Mouse (Mus musculus): ENCODE results near the gene Tuba3a. TPM values are rescaled to one million over a fixed set of nuclear protein-coding genes. Genes with fewer than 3 reads are reported as not detected.

Tuba3a gene
- total RNA-seq, 2 experiments from 2014 or later = not detected

- intact Hi-C loops (cut with DNase I) = no loop called here
- DNase-seq = no peak
Observed at GRCm38 (mm10) chr6:125233816-125234519, 51.9 kb downstream of the Tuba3a start.

DNA sequence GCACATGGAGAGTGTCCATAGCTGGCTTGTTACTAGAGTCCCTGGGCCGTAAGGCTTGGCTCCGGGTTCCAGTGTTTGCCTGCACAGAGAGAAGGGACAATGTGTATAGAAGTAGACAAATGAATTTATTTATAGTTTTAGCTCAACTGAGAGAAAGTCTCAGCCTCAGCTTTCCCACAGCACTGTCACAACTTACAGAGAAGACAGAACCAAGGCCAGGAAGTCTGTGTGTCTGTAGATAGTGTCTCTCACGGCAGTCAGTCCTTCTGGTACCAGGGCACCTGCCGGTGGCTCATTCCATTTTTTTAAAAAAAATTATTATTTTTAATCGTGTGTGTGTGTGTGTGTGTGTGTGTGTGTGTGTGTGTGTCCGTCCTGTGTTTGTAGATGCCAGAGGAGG is 53.3 kb downstream of the Tuba3a start:
- DNase-seq = no peak
- intact Hi-C loops (cut with DNase I) = no loop called here

GRCm38 (mm10) chr6:125232045-125232437 is 53.8 kb downstream of the Tuba3a start:
- DNase-seq = no peak
- intact Hi-C loops (cut with DNase I) = no loop called here

GRCm38 (mm10) chr6:125231117-125232044 is 54.5 kb downstream of the Tuba3a start, which contains the start of gene Tapbpl:
TSS of gene Tapbpl (minus strand) at chr6:125231860.
- peak; percentile 53 for DNase-seq
- intact Hi-C loops (cut with DNase I) = no loop called here

GRCm38 (mm10) chr6:125230571-125230970 is 55.3 kb downstream of the Tuba3a start:
- DNase-seq = no peak
- intact Hi-C loops (cut with DNase I) = no loop called here

Small RNA genes lying within 50 kb of the gene (microRNA-seq; reads per million reads assigned to microRNA genes)
- gene Mir8113 = not detected

Other genes starting within 250 kb of the Tuba3a start
- 10 to 100 TPM; 67.4 to 72.0 TPM for gene Ing4, start 246.3 kb downstream of the Tuba3a start, total RNA-seq (2021)
- 10 to 100 TPM; 11.7 to 13.0 TPM for gene Acrbp, start 236.4 kb downstream of the Tuba3a start, total RNA-seq (2021)
- gene Lpar5, start 218.1 kb downstream of the Tuba3a start, total RNA-seq (2021) = 1 to 10 TPM; 1.3 TPM
- 100 to 1,000 TPM; 173 to 175 TPM for gene Chd4, start 190.1 kb downstream of the Tuba3a start, total RNA-seq (2021)
- gene Nop2, start 154.1 kb downstream of the Tuba3a start, total RNA-seq (2021) = 10 to 100 TPM; 43.0 to 44.5 TPM
- gene Iffo1, start 140.8 kb downstream of the Tuba3a start, total RNA-seq (2021) = 10 to 100 TPM; 27.0 to 28.3 TPM
- gene Gapdh, start 119.6 kb downstream of the Tuba3a start, total RNA-seq (2021) = 1,000 to 10,000 TPM; 1,244 to 1,314 TPM
- gene Ncapd2, start 94.3 kb downstream of the Tuba3a start, total RNA-seq (2021) = 10 to 100 TPM; 44.9 to 51.4 TPM
- 10 to 100 TPM; 67.7 to 72.7 TPM for gene Mrpl51, start 94.2 kb downstream of the Tuba3a start, total RNA-seq (2021)
- 10 to 100 TPM in 1 of 2 experiments, 1 to 10 TPM in 1; 7.0 to 10.2 TPM for gene Vamp1, start 70.5 kb downstream of the Tuba3a start, total RNA-seq (2021)
- 1 to 10 TPM; 1.7 to 1.9 TPM for gene Tapbpl, start 54.2 kb downstream of the Tuba3a start, total RNA-seq (2021)
- not detected for gene Cd27, start 49.0 kb downstream of the Tuba3a start, total RNA-seq (2021)
- gene Ltbr, start 27.8 kb upstream of the Tuba3a start, total RNA-seq (2021) = 10 to 100 TPM in 1 of 2 experiments, 1 to 10 TPM in 1; 9.6 to 10.7 TPM
- gene Scnn1a, start 34.6 kb upstream of the Tuba3a start, total RNA-seq (2021) = 1 to 10 TPM; 1.5 to 2.1 TPM
- 10 to 100 TPM; 11.2 to 12.0 TPM for gene Tnfrsf1a, start 63.3 kb upstream of the Tuba3a start, total RNA-seq (2021)
- not detected for gene Plekhg6, start 94.8 kb upstream of the Tuba3a start, total RNA-seq (2021)
- 10 to 100 TPM; 53.1 to 56.4 TPM for gene Cd9, start 208.7 kb upstream of the Tuba3a start, total RNA-seq (2021)

All from left cerebral cortex, postnatal 4 days (tissue).